8 mouse cellular contexts compared by ENCODE assay signal in genomic region chr11:74830256-74831161, GRCm38 (mm10). TPM values are rescaled to one million over a fixed set of nuclear protein-coding genes. Genes with fewer than 3 reads are reported as not detected.
DNase-seq lines count a peak whose midpoint lies in the region; ATAC-seq and TF ChIP-seq lines count a peak whose summit lies in the region.

Gene Mnt, plus strand, starts transcription at chr11:74830920.

- H3K4me3 ChIP-seq in heart, embryonic 12.5 days = peak within 1 kb of the TSS; percentile 88
- H3K4me3 ChIP-seq in kidney, postnatal 0 days (replicated peaks; ENCODE audit: low read depth, low read length) = peak within 1 kb of the TSS; percentile 86
- peak within 1 kb of the TSS; percentile 80 for H3K4me3 ChIP-seq in liver, embryonic 11.5 days (ENCODE audit: low read depth, low read length)
- peak within 1 kb of the TSS; percentile 96 for H3K4me3 ChIP-seq in stomach, embryonic 14.5 days (ENCODE audit: low read depth, low read length)

- H3K36me3 ChIP-seq in heart, embryonic 12.5 days = no peaks in the 10 kb centered on the region
- H3K36me3 ChIP-seq in kidney, postnatal 0 days (ENCODE audit: insufficient read depth, low read length) = no peaks in the 10 kb centered on the region
- no peaks in the 10 kb centered on the region for H3K36me3 ChIP-seq in liver, embryonic 11.5 days (ENCODE audit: control insufficient read depth, insufficient read depth, low read length)
- no peaks in the 10 kb centered on the region for H3K36me3 ChIP-seq in stomach, embryonic 14.5 days (ENCODE audit: control insufficient read depth, insufficient read depth, low read length)

- peak within 1 kb of the TSS; percentile 91 for H3K9ac ChIP-seq in heart, embryonic 12.5 days
- peak within 1 kb of the TSS; percentile 93 for H3K9ac ChIP-seq in kidney, postnatal 0 days (ENCODE audit: low read depth, low read length)
- peak within 1 kb of the TSS; percentile 72 for H3K9ac ChIP-seq in liver, embryonic 11.5 days (ENCODE audit: low read depth, low read length)
- peak within 1 kb of the TSS; percentile 80 for H3K9ac ChIP-seq in stomach, embryonic 14.5 days (replicated peaks; ENCODE audit: low read depth, low read length)

- peaks cover 43% of the 10 kb centered on the region for H3K4me1 ChIP-seq in heart, embryonic 12.5 days (replicated peaks)
- peaks cover 48% of the 10 kb centered on the region for H3K4me1 ChIP-seq in kidney, postnatal 0 days (replicated peaks; ENCODE audit: insufficient read depth, low read length)
- H3K4me1 ChIP-seq in liver, embryonic 11.5 days (replicated peaks; ENCODE audit: control insufficient read depth, insufficient read depth, low read length) = peaks cover 45% of the 10 kb centered on the region
- peaks cover 24% of the 10 kb centered on the region for H3K4me1 ChIP-seq in stomach, embryonic 14.5 days (ENCODE audit: control insufficient read depth, insufficient read depth, low read length)

- peak within 1 kb of the TSS; percentile 94 for H3K4me2 ChIP-seq in heart, embryonic 12.5 days
- H3K4me2 ChIP-seq in kidney, postnatal 0 days (ENCODE audit: low read length) = peak within 1 kb of the TSS; percentile 78
- peak within 1 kb of the TSS; percentile 99 for H3K4me2 ChIP-seq in liver, embryonic 11.5 days
- peak within 1 kb of the TSS; percentile 93 for H3K4me2 ChIP-seq in stomach, embryonic 14.5 days (replicated peaks; ENCODE audit: low read depth, low read length)

- peak; percentile 98 for DNase-seq in CD4-positive helper T cell, adult 2 months (ENCODE audit: low read depth, low spot score)
- DNase-seq in brain, embryonic 18.5 days (ENCODE audit: low read depth, low spot score) = peak; percentile 98
- DNase-seq in kidney, postnatal 0 days (ENCODE audit: low spot score) = peak; percentile 100
- DNase-seq in liver, embryonic 11.5 days (ENCODE audit: low spot score) = peak; percentile 94
- DNase-seq in naive thymus-derived CD4-positive, alpha-beta T cell, adult 2 months (ENCODE audit: low read depth) = peak; percentile 96

- peak within 1 kb of the TSS; percentile 100 for H3K27ac ChIP-seq in heart, embryonic 12.5 days (ENCODE audit: poor library complexity, severe bottlenecking)
- H3K27ac ChIP-seq in kidney, postnatal 0 days = peak within 1 kb of the TSS; percentile 97
- H3K27ac ChIP-seq in liver, embryonic 11.5 days (ENCODE audit: low read depth, low read length) = peak within 1 kb of the TSS; percentile 99
- H3K27ac ChIP-seq in stomach, embryonic 14.5 days (ENCODE audit: low read length) = peak within 1 kb of the TSS; percentile 90

- H3K9me3 ChIP-seq in heart, embryonic 12.5 days (replicated peaks) = no peaks in the 10 kb centered on the region
- H3K9me3 ChIP-seq in kidney, postnatal 0 days (replicated peaks; ENCODE audit: low read length) = no peaks in the 10 kb centered on the region
- no peaks in the 10 kb centered on the region for H3K9me3 ChIP-seq in liver, embryonic 11.5 days (ENCODE audit: control insufficient read depth, low read length)
- H3K9me3 ChIP-seq in stomach, embryonic 14.5 days (ENCODE audit: control insufficient read depth, low read depth, low read length) = no peaks in the 10 kb centered on the region

- under 1% methylated on average over 69 of the region's 70 CpGs for WGBS in heart, embryonic 12.5 days
- WGBS in kidney, postnatal 0 days = under 1% methylated on average over 69 of the region's 70 CpGs
- WGBS in liver, embryonic 11.5 days = 1% methylated on average over 67 of the region's 70 CpGs
- under 1% methylated on average over 70 of the region's 70 CpGs for WGBS in stomach, embryonic 14.5 days

- TF ChIP-seq CTCF in kidney, postnatal 0 days (IDR thresholded peaks at IDR 0.05; ENCODE audit: low read depth) = no peak; the same call in 1 of the 2 replicates

- peak; percentile 60 for ATAC-seq in erythroid progenitor cell, adult 5-6 weeks (replicated peaks; ENCODE audit: low FRiP score, poor library complexity, severe bottlenecking)
- ATAC-seq in heart, embryonic 12.5 days (ENCODE audit: insufficient number of reproducible peaks, low FRiP score) = peak; percentile 82
- peak; percentile 76 for ATAC-seq in kidney, postnatal 0 days (replicated peaks; ENCODE audit: low FRiP score, low read depth)
- ATAC-seq in liver, embryonic 11.5 days (replicated peaks; ENCODE audit: low FRiP score) = peak; percentile 82
- peak; percentile 86 for ATAC-seq in stomach, embryonic 14.5 days (ENCODE audit: insufficient number of reproducible peaks, insufficient read depth, low FRiP score, low read depth)

- H3K27me3 ChIP-seq in heart, embryonic 12.5 days (replicated peaks) = no peaks in the 10 kb centered on the region
- no peaks in the 10 kb centered on the region for H3K27me3 ChIP-seq in kidney, postnatal 0 days (ENCODE audit: insufficient read depth, low read length)
- H3K27me3 ChIP-seq in liver, embryonic 11.5 days (replicated peaks; ENCODE audit: control insufficient read depth, insufficient read depth, low read length) = no peaks in the 10 kb centered on the region
- no peaks in the 10 kb centered on the region for H3K27me3 ChIP-seq in stomach, embryonic 14.5 days (ENCODE audit: control insufficient read depth, insufficient read depth, low read length)

RNA-seq across cellular contexts. Expression of gene Mnt, which starts in this region (rescaled TPM):
- 3.8 and 5.4 TPM in 2 replicates for total RNA-seq in erythroid progenitor cell, adult 5-6 weeks (2015; ENCODE audit: low replicate concordance)
- 1.4 and 3.5 TPM in 2 replicates for total RNA-seq in erythroid progenitor cell, adult 5-6 weeks (2017; ENCODE audit: low replicate concordance)
- 4.0 and 4.8 TPM in 2 replicates for polyA plus RNA-seq in heart, embryonic 12.5 days (2016; fragmentation: Nextera tagmentation; extraction: Ambion mirVana)
- 5.5 and 5.7 TPM in 2 replicates for polyA plus RNA-seq in kidney, postnatal 0 days (2015; fragmentation: Nextera tagmentation; extraction: Ambion mirVana)
- polyA plus RNA-seq in liver, embryonic 11.5 days (2014; fragmentation: Nextera tagmentation; extraction: Ambion mirVana) = 3.5 and 3.9 TPM in 2 replicates
- 4.3 and 5.3 TPM in 2 replicates for polyA plus RNA-seq in stomach, embryonic 14.5 days (2014; fragmentation: Nextera tagmentation; extraction: Ambion mirVana)

Comparison
In these comparisons a context has a peak if more than half of its experiments do, and no peak if none do; other contexts are left out.
1. Peak in every context shown above with its lines: DNase-seq, ATAC-seq, H3K4me3 ChIP-seq and H3K27ac ChIP-seq.